Mouse (Mus musculus): ENCODE data around the gene Lrrc3c.
"Not testable (repeated sequence)": the region's sequence is repeated elsewhere in the genome, so short reads cannot be mapped to it uniquely, and the experiment has no call there.

Lrrc3c gene

DNA sequence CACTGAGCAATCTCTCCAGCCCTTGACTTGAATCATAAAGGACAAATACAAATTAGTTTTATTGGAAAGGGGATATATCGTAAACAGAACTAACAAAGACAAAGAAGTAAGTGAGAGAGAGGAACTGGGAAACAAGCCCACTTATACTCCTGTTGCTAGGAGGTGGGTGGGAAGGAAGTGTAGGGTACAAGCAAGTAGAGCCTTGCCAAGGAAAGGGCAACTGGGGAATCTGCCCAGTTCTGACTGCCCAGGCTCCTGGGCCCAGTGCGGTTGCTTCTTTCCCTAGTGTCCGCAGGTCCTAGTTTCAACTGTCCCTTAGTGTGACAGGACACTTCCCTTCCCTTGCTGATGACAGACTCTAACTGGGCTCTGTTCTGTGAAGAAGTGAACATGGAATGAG lies 30.6 kb downstream of the Lrrc3c start:
- no peak for DNase-seq (ENCODE audit: low spot score)

DNA sequence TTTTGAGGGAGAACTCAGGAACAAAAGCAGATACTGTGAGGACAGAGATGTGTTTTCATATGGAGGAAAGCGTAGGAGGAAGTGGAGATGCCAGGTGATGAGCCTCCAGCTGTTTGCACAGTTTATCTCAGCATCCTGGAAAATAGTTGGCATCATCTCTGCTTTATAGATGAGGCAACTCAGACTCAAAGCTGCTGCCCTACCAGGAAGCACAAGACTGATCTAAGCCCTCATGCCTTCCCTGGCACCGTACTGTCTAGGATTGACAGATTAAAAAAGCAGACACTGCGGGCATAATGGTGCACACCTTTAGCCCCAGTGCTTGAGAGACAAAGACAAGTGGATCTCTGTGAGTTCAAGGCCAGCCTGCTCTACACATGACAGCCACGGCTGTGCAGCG lies 32.6 kb downstream of the Lrrc3c start:
- no peak for DNase-seq (ENCODE audit: low spot score)

DNA sequence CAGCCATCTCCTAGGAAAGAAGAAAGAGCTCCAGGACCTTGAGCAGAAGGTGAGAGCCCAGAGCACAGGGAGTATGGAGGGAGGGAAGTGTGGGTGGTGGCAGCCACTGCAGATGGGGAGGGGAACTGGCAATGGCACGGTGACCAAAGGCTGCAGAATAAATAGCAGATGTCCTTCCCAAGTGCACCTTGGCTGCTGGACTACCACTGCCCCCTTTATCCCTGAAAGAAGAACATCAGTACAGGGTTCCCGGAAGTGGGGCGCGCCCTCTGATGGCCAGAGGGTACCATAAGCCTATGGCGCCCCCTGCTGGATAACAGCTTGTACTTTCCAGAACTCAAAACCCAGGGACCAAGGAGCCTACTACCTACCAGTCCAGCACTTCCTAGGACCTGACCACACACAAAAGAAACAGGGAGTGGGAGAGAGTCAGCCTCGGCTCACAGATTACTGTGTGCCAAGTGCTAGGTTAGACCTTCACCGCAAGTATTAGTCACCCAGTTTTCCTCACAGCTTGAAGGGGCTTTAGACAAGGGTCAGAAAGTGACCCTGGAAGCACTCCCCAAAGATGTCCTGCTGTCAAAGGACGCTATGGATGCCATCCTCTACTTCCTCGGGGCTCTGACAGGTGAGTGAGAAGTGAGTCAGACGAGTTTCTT lies 37.4 kb downstream of the Lrrc3c start:
- DNase-seq (ENCODE audit: low spot score), result not testable (repeated sequence)

DNA sequence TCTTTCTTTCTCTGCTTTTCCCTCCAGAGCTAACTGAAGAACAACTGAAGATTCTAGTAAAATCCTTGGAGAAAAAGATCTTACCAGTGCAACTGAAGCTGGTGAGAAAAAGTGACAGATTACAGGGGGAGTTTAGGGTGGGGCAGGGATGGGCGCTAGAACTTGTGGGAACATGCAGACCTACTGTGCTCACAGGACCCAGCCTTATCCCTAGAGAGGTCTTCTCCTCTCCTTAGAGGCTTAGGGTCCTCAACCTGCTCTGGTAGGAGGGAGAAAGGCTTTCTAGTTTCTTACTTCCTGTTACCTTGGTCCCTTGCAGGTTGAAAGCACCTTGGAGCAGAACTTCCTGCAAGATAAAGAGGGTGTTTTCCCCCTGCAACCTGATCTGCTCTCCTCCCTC lies 39.4 kb downstream of the Lrrc3c start:
- no peak for DNase-seq (ENCODE audit: low spot score)

DNA sequence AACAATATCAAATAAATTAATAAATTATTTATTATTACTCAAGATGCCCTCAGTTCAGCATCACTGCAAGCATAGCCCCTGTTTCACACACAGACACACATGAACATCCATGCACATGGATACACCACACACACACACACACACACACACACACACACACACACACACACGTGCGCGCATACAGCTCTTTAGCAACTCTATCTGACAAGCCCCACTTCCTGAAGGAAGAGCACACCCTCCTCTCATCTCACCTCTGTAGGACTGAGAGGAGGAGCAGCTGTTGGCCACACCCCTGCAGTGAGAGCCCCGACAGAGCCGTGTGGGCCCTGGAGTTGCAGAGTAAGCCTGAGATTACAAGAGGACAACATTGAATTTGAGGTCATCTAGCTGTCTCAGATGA lies 42.0 kb downstream of the Lrrc3c start:
- no peak for DNase-seq (ENCODE audit: low spot score)

DNA sequence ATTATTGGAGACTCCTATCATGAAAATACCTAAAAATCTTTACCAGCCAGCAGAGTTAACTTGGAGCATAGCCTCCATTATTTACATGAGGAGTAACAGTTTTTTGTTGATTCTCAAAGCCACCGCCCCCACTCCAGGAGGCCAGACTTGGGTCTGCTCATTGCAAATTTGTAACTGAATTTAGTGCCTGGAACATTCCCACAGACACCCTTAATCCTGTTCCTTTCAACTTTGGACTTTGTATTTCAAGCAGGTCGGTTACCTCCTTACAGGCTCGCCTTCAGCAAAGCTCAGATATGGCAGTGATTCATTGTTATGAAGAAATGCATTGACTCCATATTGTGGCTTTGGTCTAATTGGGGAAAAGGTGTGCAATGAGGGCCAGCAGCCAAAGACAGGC lies 46.7 kb downstream of the Lrrc3c start:
- DNase-seq (ENCODE audit: low spot score), result no peak

DNA sequence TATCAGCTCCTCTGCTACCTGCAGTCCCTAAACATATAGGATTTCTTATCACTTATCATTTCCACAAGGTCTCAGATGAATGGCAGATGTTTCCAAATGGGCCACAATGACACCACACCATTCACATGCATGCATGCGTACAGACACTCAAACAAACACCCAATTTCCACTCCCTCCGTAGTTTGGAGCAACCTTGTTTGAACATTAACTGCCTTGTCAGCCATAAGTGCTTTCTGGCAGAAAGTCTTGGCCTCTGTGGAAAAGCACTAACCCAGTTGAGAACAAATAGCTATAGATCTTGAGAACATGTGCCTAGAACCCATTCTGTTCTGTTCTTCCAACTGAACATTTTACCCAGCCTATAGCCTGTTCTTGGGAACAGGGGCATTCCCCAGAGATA lies 47.9 kb downstream of the Lrrc3c start:
- DNase-seq (ENCODE audit: low spot score), result no peak

DNA sequence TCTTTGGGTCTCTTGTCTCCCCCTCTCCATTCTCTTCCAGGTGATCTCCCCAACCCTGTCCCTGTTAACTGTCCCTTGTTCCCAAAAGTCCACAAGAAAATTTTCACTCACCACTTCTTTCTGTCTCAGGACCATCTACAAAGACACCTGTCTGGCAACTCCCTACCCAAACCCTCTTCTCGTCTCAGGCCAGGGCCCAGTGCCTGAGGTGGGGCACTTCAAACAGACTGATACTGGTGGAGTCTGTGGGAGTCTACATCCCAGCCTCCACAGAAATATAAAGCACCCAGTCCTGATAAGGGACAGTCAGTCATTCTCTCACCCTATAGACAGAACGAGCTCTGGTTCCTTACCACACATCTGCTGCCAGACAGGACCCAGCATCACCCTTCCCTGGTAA lies 48.4 kb downstream of the Lrrc3c start, which contains the start of gene Gsdma2:
Gsdma2 (plus strand) TSS at position 301 of the 400 bp plus-strand sequence.
- no peak for DNase-seq (ENCODE audit: low spot score)

Data from ovary, adult 18-20 months (tissue).